Mouse (Mus musculus) c-Kit-positive CD71-positive TER-119-positive erythroid progenitor cells, embryonic 14.5 days (primary cell): Measurements from ENCODE around the gene Slc39a13.
"Not testable (repeated sequence)": the region's sequence is repeated elsewhere in the genome, so short reads cannot be mapped to it uniquely, and the experiment has no call there.

ENCODE experiments used
- DNase-seq: peaks from one replicate; pipeline ENCODE4 v3.0.0-alpha.2; 2013; ENCODE audit warnings: low spot score

Gene Slc39a13

GRCm38 (mm10) chr2:91070076-91070800 lies at the start of gene Slc39a13:
Gene Slc39a13, minus strand, starts transcription at chr2:91070417.
- peak; percentile 87 for DNase-seq

GRCm38 (mm10) chr2:91119551-91119950 lies 49.3 kb upstream of the Slc39a13 start:
- DNase-seq = no peak

GRCm38 (mm10) chr2:91119061-91119460 lies 48.8 kb upstream of the Slc39a13 start:
- DNase-seq = no peak

- DNase-seq = no peak
These were observed 48.4 kb upstream of the Slc39a13 start for GRCm38 (mm10) chr2:91118647-91119046.

- DNase-seq = no peak
These were observed 47.5 kb upstream of the Slc39a13 start, which contains the start of gene Mybpc3 for GRCm38 (mm10) chr2:91117585-91118275. Gene Mybpc3, plus strand, starts transcription at chr2:91118144.

GRCm38 (mm10) chr2:91116842-91117241 lies 46.6 kb upstream of the Slc39a13 start:
- no peak for DNase-seq

- no peak for DNase-seq
These were observed 45.4 kb upstream of the Slc39a13 start for GRCm38 (mm10) chr2:91115578-91115970.

GRCm38 (mm10) chr2:91114781-91115577 lies 44.8 kb upstream of the Slc39a13 start:
- DNase-seq = peak; percentile 76

GRCm38 (mm10) chr2:91113852-91114251 lies 43.6 kb upstream of the Slc39a13 start:
- no peak for DNase-seq

GRCm38 (mm10) chr2:91113334-91113733 lies 43.1 kb upstream of the Slc39a13 start:
- no peak for DNase-seq

GRCm38 (mm10) chr2:91112491-91112890 lies 42.3 kb upstream of the Slc39a13 start:
- DNase-seq = peak; percentile 76

- DNase-seq = not testable (repeated sequence)
These were observed 41.6 kb upstream of the Slc39a13 start for GRCm38 (mm10) chr2:91111832-91112231.

GRCm38 (mm10) chr2:91110429-91110828 lies 40.2 kb upstream of the Slc39a13 start:
- DNase-seq = no peak

- no peak for DNase-seq
These were observed 39.7 kb upstream of the Slc39a13 start for GRCm38 (mm10) chr2:91109807-91110385.

GRCm38 (mm10) chr2:91109241-91109640 lies 39.0 kb upstream of the Slc39a13 start:
- no peak for DNase-seq

- peak; percentile 38 for DNase-seq
These were observed 37.9 kb upstream of the Slc39a13 start for GRCm38 (mm10) chr2:91108156-91108555.

- peak; percentile 87 for DNase-seq
These were observed 31.0 kb upstream of the Slc39a13 start for GRCm38 (mm10) chr2:91101124-91101740.

GRCm38 (mm10) chr2:91098156-91098555 lies 27.9 kb upstream of the Slc39a13 start:
- no peak for DNase-seq

- DNase-seq = no peak
These were observed 26.8 kb upstream of the Slc39a13 start for GRCm38 (mm10) chr2:91097015-91097414.

GRCm38 (mm10) chr2:91096524-91096923 lies 26.3 kb upstream of the Slc39a13 start:
- peak; percentile 49 for DNase-seq

GRCm38 (mm10) chr2:91090827-91091226 lies 20.6 kb upstream of the Slc39a13 start:
- DNase-seq = no peak

- DNase-seq = no peak
These were observed 20.0 kb upstream of the Slc39a13 start for GRCm38 (mm10) chr2:91090208-91090607.
